Mouse (Mus musculus) midbrain, embryonic 15.5 days (tissue): ENCODE measurements around the gene Abhd13. TPM values are rescaled to one million over a fixed set of nuclear protein-coding genes. Genes with fewer than 3 reads are reported as not detected.

Experiments used
- ATAC-seq: fragments of 200-750 bp; cut with Nextera tagmentation; replicated peaks from 2 replicates; pipeline ENCODE4 v1.8.0; 2017; ENCODE audit warnings: moderate TSS enrichment
- H3K27ac ChIP-seq: fragments of 300-500 bp; sonication (generic); 2 replicates; pipeline ENCODE4 v1.5.1; 2015; ENCODE audit warnings: mild to moderate bottlenecking, inconsistent platforms
- H3K27me3 ChIP-seq: fragments of 300-500 bp; sonication (generic); replicated peaks from 2 replicates; pipeline ENCODE4 v1.6.1; 2015; ENCODE audit warnings: inconsistent platforms
- H3K36me3 ChIP-seq: fragments of 300-500 bp; sonication (generic); replicated peaks from 2 replicates; pipeline ENCODE4 v1.6.1; 2015; ENCODE audit warnings: inconsistent platforms
- H3K4me1 ChIP-seq: fragments of 300-500 bp; sonication (generic); 2 replicates; pipeline ENCODE4 v1.6.1; 2015; ENCODE audit warnings: inconsistent platforms
- H3K4me2 ChIP-seq: fragments of 300-500 bp; sonication (generic); 2 replicates; pipeline ENCODE4 v1.6.1; 2015; ENCODE audit warnings: inconsistent platforms, mild to moderate bottlenecking, moderate library complexity
- H3K4me3 ChIP-seq: fragments of 300-500 bp; sonication (generic); 2 replicates; pipeline ENCODE4 v1.5.1; 2015; ENCODE audit warnings: mild to moderate bottlenecking, inconsistent platforms
- H3K9ac ChIP-seq: fragments of 300-500 bp; sonication (generic); 2 replicates; pipeline ENCODE4 v1.6.1; 2015; ENCODE audit warnings: mild to moderate bottlenecking, inconsistent platforms
- H3K9me3 ChIP-seq: fragments of 300-500 bp; sonication (generic); 2 replicates; pipeline ENCODE4 v1.6.1; 2016; ENCODE audit warnings: inconsistent platforms
- WGBS: fragments of 180-500 bp; shearing (Covaris S2); methylation state at CpG from one replicate; pipeline ENCODE4 v1.1.7; 2015; ENCODE audit warnings: mixed read lengths; 5-methylcytosine and 5-hydroxymethylcytosine counted together
- polyA plus RNA-seq: library from polyadenylated mRNA; unstranded; fragments of >200 nt; fragmentation: Nextera tagmentation; extraction: Ambion mirVana; gene quantifications from 2 replicates; pipeline ENCODE4 v1.2.1, GENCODE M21; 2015

The Abhd13 gene
- polyA plus RNA-seq, 1 experiment from 2014 or later = 13.4 TPM

GRCm38 (mm10) chr8:9977016-9977415 is 491 bp upstream of the Abhd13 start:
- H3K27me3 ChIP-seq = no peaks in the 10 kb centered on the region
- WGBS = 42% methylated on average over 15 of the region's 15 CpGs
- ATAC-seq = peak; percentile 13
- no peak overlapping the region; the same call in 1 of the 2 replicates for H3K9ac ChIP-seq
- H3K4me2 ChIP-seq = peak overlapping the region; percentile 65
- H3K9me3 ChIP-seq = no peaks in the 10 kb centered on the region
- peaks cover 11% of the 10 kb centered on the region for H3K36me3 ChIP-seq
- H3K27ac ChIP-seq = no peak overlapping the region; the same call in 1 of the 2 replicates
- H3K4me1 ChIP-seq = peaks cover 54% of the 10 kb centered on the region
- peak overlapping the region; percentile 83 for H3K4me3 ChIP-seq

DNA sequence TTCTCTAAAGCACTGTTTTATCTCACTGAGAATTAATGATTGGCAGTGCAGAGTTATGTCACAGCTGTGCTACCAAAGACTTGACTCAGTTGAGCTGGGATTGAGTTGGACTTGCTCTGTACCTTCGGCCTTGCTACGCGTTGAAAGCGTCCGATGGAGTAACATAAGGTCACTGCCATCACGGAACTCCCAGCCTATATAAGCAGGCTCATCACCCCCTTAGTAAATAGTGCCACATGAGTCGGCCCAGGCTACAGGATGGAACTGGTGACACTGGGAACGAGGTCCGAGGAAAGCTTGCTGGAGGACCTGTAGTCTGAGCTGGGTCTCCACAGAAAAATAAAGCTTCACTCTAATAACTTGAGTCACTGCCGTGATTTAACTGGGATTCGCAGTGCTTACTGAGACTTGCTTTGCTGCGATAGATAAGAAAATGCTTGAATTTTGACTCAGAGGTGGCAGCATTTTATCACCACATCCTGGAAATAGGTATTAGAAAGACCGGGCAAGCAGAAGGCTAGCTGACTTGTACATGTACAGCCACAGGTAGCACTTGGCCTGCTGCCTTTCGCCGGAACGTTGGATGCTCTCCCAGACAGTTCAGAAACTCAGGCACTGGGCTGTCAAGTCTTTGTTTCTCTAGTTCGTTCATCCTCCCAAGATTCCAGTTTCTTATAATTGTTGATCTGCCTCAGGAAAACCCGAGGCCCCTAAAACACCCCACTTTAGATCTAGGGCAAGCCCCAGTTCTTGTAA is 1.1 kb downstream of the Abhd13 start:
- Histone ChIP-seq H3K9ac (peak overlapping the region; percentile 86), H3K36me3 (no peaks in the 10 kb centered on the region), H3K4me1 (peaks cover 54% of the 10 kb centered on the region), H3K27me3 (no peaks in the 10 kb centered on the region), H3K4me2 (peak overlapping the region; percentile 65), H3K27ac (no peak overlapping the region), H3K9me3 (no peaks in the 10 kb centered on the region), H3K4me3 (peak overlapping the region; percentile 83)
- no peak for ATAC-seq
- WGBS = 64% methylated on average over 18 of the region's 18 CpGs

DNA sequence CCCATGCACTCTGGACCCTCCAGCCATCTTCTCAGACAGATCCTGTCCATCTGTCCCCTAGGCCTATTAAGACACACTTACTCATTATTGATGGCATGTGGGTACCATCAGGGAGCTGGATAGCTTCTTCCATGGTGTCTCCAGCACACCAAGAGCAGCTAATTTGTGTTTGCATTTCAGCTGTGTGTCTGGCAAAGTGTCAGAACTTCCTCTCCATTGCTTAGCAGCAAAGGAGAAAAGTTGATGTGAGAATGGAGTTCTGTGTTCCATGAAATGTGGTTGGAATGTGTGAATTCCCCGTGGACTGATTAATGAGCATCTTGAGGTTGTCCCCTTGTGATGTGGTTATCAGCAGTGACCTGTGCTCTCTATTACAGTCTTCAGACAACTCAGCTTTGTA is 2.2 kb downstream of the Abhd13 start:
- no peaks in the 10 kb centered on the region for H3K9me3 ChIP-seq
- H3K4me3 ChIP-seq = no peak overlapping the region
- no peak overlapping the region for H3K4me2 ChIP-seq
- H3K27me3 ChIP-seq = no peaks in the 10 kb centered on the region
- no peak for ATAC-seq
- no peak overlapping the region for H3K9ac ChIP-seq
- 88% methylated on average over 1 of the region's 1 CpGs for WGBS
- no peaks in the 10 kb centered on the region for H3K36me3 ChIP-seq
- peaks cover 48% of the 10 kb centered on the region for H3K4me1 ChIP-seq
- no peak overlapping the region for H3K27ac ChIP-seq

DNA sequence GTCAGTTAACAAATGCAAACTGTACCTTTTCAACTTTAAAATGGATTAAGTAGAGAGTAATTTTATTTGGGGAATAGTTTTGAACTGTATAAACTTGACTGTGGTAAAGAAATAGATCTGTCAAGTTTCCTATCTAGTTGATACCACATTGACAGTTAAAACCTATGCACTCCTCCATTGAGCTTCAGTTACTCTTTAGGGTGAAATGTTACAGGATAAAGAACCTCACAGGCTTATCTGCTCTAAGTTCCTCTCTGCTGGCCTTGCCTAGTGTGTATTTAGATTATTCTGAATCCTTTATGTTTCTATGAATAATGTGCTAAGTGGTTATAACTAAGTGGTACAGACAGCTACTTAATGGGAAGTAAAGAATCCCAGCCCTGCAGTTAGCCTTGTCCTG is 2.7 kb downstream of the Abhd13 start:
- no peak for ATAC-seq
- H3K4me3 ChIP-seq = no peak overlapping the region
- H3K36me3 ChIP-seq = no peaks in the 10 kb centered on the region
- no peak overlapping the region for H3K27ac ChIP-seq
- no peaks in the 10 kb centered on the region for H3K27me3 ChIP-seq
- H3K9me3 ChIP-seq = no peaks in the 10 kb centered on the region
- peaks cover 44% of the 10 kb centered on the region for H3K4me1 ChIP-seq
- no peak overlapping the region for H3K4me2 ChIP-seq
- no peak overlapping the region for H3K9ac ChIP-seq

GRCm38 (mm10) chr8:10004115-10004514 is 26.6 kb downstream of the Abhd13 start:
- H3K9me3 ChIP-seq = no peaks in the 10 kb centered on the region
- H3K4me1 ChIP-seq = peaks cover 9% of the 10 kb centered on the region; the same call in 1 of the 2 replicates
- no peak overlapping the region for H3K9ac ChIP-seq
- no peak overlapping the region for H3K4me3 ChIP-seq
- ATAC-seq = no peak
- 78% methylated on average over 7 of the region's 7 CpGs for WGBS
- H3K27ac ChIP-seq = no peak overlapping the region
- H3K27me3 ChIP-seq = no peaks in the 10 kb centered on the region
- H3K4me2 ChIP-seq = no peak overlapping the region
- no peaks in the 10 kb centered on the region for H3K36me3 ChIP-seq

- Histone ChIP-seq H3K27ac (no peak within 1 kb of the TSS), H3K4me1 (peaks cover 9% of the 10 kb centered on the region; the same call in 1 of the 2 replicates), H3K9me3 (no peaks in the 10 kb centered on the region), H3K4me3 (peak within 1 kb of the TSS; percentile 43), H3K9ac (peak within 1 kb of the TSS; percentile 15; the same call in 1 of the 2 replicates), H3K4me2 (peak within 1 kb of the TSS; percentile 66), H3K27me3 (no peaks in the 10 kb centered on the region), H3K36me3 (no peaks in the 10 kb centered on the region)
- ATAC-seq = no peak
- 81% methylated on average over 16 of the region's 16 CpGs for WGBS
These were observed 28.9 kb downstream of the Abhd13 start, which contains the start of gene Tnfsf13b for GRCm38 (mm10) chr8:10006156-10006985. Gene Tnfsf13b, plus strand, starts transcription at chr8:10006467.

DNA sequence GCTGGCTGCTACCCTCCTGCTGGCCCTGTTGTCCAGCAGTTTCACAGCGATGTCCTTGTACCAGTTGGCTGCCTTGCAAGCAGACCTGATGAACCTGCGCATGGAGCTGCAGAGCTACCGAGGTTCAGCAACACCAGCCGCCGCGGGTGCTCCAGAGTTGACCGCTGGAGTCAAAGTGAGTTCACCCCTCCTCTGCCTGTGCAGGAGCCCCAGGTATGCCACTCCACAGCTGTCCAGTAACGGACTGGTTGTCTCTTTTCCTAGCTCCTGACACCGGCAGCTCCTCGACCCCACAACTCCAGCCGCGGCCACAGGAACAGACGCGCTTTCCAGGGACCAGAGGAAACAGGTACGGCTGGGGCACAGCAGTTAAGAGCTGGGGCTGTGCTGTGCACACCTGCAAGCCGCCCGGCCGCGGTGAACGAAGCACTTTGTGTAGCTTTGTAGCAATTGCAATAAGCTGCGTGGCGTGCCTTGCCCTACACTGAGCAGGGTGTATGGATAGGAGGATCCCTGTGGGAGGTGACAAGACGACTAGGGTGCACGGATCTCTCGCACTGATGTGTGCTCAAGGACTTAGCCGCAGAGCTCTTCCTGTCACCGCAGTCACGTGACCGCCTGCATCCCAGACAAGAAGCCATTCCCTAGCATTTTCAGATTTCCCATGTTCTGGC is 29.6 kb downstream of the Abhd13 start:
- Histone ChIP-seq H3K4me1 (peaks cover 9% of the 10 kb centered on the region; the same call in 1 of the 2 replicates), H3K4me2 (peak overlapping the region; percentile 66), H3K9me3 (no peaks in the 10 kb centered on the region), H3K4me3 (peak overlapping the region; percentile 43), H3K36me3 (no peaks in the 10 kb centered on the region), H3K27me3 (no peaks in the 10 kb centered on the region), H3K27ac (no peak overlapping the region), H3K9ac (peak overlapping the region; percentile 15; the same call in 1 of the 2 replicates)
- WGBS = 4% methylated on average over 29 of the region's 29 CpGs
- ATAC-seq = peak; percentile 87

DNA sequence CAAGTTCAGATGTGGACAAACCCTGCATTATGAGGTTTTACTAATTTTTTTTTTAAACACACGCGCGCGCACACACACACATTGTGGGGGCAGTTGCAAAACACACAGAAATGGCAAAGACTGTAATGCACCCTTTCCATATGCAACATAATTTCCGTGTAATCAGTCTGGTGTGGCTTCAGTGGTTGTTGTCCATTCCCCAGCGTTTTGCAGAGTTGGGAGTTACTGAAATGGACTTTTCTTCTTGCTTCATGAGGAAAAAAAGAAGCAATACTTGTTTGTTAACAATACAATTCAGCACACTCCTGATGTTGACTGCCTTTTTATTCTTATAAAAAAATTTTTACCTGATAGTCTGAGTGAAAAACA is 30.1 kb downstream of the Abhd13 start:
- WGBS = 37% methylated on average over 6 of the region's 6 CpGs
- Histone ChIP-seq H3K9ac (no peak overlapping the region; the same call in 1 of the 2 replicates), H3K4me1 (peaks cover 9% of the 10 kb centered on the region; the same call in 1 of the 2 replicates), H3K9me3 (no peaks in the 10 kb centered on the region), H3K27ac (no peak overlapping the region), H3K36me3 (no peaks in the 10 kb centered on the region), H3K4me3 (peak overlapping the region; percentile 43), H3K4me2 (peak overlapping the region; percentile 66), H3K27me3 (no peaks in the 10 kb centered on the region)
- no peak for ATAC-seq

GRCm38 (mm10) chr8:10016252-10016651 is 38.7 kb downstream of the Abhd13 start:
- no peak overlapping the region for H3K27ac ChIP-seq
- ATAC-seq = no peak
- no peaks in the 10 kb centered on the region for H3K9me3 ChIP-seq
- no peak overlapping the region for H3K9ac ChIP-seq
- H3K4me3 ChIP-seq = no peak overlapping the region
- no peaks in the 10 kb centered on the region for H3K4me1 ChIP-seq
- no peaks in the 10 kb centered on the region; the same call in 1 of the 2 replicates for H3K27me3 ChIP-seq
- H3K36me3 ChIP-seq = no peaks in the 10 kb centered on the region
- 66% methylated on average over 1 of the region's 1 CpGs for WGBS
- no peak overlapping the region for H3K4me2 ChIP-seq

GRCm38 (mm10) chr8:10017231-10017630 is 39.7 kb downstream of the Abhd13 start:
- Histone ChIP-seq H3K36me3 (no peaks in the 10 kb centered on the region), H3K27me3 (no peaks in the 10 kb centered on the region; the same call in 1 of the 2 replicates), H3K9ac (no peak overlapping the region), H3K4me3 (no peak overlapping the region), H3K4me2 (no peak overlapping the region), H3K4me1 (no peaks in the 10 kb centered on the region), H3K27ac (no peak overlapping the region), H3K9me3 (no peaks in the 10 kb centered on the region)
- no peak for ATAC-seq
- WGBS = 49% methylated on average over 3 of the region's 3 CpGs

DNA sequence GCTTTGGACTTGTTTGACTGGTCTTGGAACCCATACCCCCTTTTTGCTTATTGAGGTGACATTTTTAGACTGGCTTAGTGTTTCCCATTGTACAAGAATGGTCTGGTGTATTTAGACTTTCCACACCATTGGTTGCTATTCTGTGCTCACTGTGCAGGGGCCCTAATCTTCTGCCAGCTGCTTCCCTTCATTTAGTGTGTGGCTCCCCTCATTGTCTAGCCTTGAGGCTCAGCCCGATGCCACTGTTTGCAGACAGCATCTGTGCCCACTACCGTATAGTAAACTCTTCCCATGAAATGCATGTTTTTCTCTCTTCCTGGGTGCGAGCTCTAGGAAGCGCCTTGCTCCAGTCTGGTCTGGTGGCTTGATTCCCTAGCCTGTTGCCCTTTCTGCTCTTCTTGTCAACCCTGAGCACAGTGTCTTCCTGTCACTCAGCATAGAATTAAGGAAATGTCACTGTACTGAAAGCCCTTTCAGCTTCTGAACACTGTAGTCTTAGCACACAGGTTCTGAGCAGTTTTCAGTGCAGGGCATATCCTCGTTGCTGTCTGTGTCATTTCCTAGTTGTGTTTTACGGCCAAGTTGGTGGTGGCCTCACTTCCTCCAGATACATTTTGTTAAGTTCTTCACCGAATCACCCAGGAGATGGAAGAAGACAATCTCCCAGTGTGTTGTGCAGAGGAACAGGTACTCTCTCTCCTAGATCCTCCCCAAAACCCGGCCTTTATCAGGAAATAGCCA is 53.0 kb downstream of the Abhd13 start:
- WGBS = 64% methylated on average over 8 of the region's 8 CpGs

More for the DNA sequence above, 53.0 kb downstream of the Abhd13 start:
- Histone ChIP-seq H3K4me1 (no peaks in the 10 kb centered on the region), H3K27ac (no peak overlapping the region), H3K9ac (no peak overlapping the region), H3K9me3 (no peaks in the 10 kb centered on the region), H3K4me3 (no peak overlapping the region), H3K4me2 (no peak overlapping the region), H3K27me3 (no peaks in the 10 kb centered on the region), H3K36me3 (no peaks in the 10 kb centered on the region)
- ATAC-seq = no peak
